Comparison of ENCODE assay signal across 8 mouse cellular contexts in the genomic region with DNA sequence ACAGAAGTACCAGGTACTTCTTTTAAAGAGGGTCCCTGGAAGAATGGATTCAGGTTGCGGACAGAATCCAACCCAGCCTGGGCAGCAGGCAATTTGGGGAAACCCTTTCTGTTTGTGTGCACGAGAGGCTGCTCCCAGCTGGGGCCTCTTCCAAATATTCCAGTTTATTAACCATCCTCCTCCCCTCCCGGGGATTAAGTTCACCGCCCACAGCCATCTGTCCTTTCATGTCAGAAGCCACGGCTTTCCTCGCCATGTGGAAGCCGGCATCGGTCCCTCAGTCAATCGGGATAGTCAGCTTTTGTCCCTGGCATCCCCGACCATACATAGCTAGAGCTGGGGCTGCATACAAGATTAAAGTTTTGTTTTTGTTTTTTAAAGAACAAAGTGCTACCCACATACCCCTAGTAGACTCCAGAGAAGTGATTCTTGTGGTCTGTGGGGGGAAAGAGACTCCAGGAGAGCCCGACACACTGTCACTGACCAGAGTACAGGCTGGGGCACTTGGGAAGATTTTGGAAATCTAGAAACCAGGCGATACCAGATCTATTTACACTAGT.
DNase-seq lines count a peak whose midpoint lies in the region; ATAC-seq lines count a peak whose summit lies in the region.

No protein-coding gene starts in this region.

- peak overlapping the region; percentile 40; the same call in 1 of the 2 replicates for H3K27ac ChIP-seq in kidney, embryonic 16.5 days (ENCODE audit: low read length)
- peak overlapping the region; percentile 55 for H3K27ac ChIP-seq in hindbrain, embryonic 15.5 days (replicated peaks)

- 0 out of 2 replicates have a peak overlapping the region, but pooled peaks have one; percentile 1 for H3K4me2 ChIP-seq in kidney, embryonic 16.5 days (replicated peaks; ENCODE audit: low read depth, low read length)
- no peak overlapping the region for H3K4me2 ChIP-seq in hindbrain, embryonic 15.5 days

- no peaks in the 10 kb centered on the region for H3K9me3 ChIP-seq in kidney, embryonic 16.5 days (ENCODE audit: low read length)
- no peaks in the 10 kb centered on the region for H3K9me3 ChIP-seq in hindbrain, embryonic 15.5 days

- H3K4me3 ChIP-seq in kidney, embryonic 16.5 days (ENCODE audit: low read length), result no peak overlapping the region
- H3K4me3 ChIP-seq in hindbrain, embryonic 15.5 days, result no peak overlapping the region

- DNase-seq in kidney, adult 18-20 months, result no peak
- peak; percentile 77 to 86 for DNase-seq in cerebellum, postnatal 14 days
- peak; percentile 36 for DNase-seq in neural tube, embryonic 10.5 days (ENCODE audit: extremely low spot score, low spot score)
- DNase-seq in ovary, postnatal 36 days (ENCODE audit: low spot score), result no peak
- no peak for DNase-seq in right cerebral cortex, postnatal 14 days
- no peak for DNase-seq in lung, adult 18-20 months

- H3K36me3 ChIP-seq in kidney, embryonic 16.5 days (ENCODE audit: insufficient read depth, low read length), result no peaks in the 10 kb centered on the region
- H3K36me3 ChIP-seq in hindbrain, embryonic 15.5 days, result no peaks in the 10 kb centered on the region

- peak overlapping the region; percentile 12; the same call in 1 of the 2 replicates for H3K9ac ChIP-seq in kidney, embryonic 16.5 days (replicated peaks; ENCODE audit: low read length)
- no peak overlapping the region for H3K9ac ChIP-seq in hindbrain, embryonic 15.5 days

- 37% methylated on average over 12 of the region's 12 CpGs for WGBS in kidney, embryonic 16.5 days
- 22% methylated on average over 12 of the region's 12 CpGs for WGBS in hindbrain, embryonic 15.5 days

- H3K4me1 ChIP-seq in kidney, embryonic 16.5 days (ENCODE audit: insufficient read depth, low read length), result peaks cover 69% of the 10 kb centered on the region
- H3K4me1 ChIP-seq in hindbrain, embryonic 15.5 days (replicated peaks), result peaks cover 85% of the 10 kb centered on the region

- H3K27me3 ChIP-seq in kidney, embryonic 16.5 days (ENCODE audit: insufficient read depth, low read length), result no peaks in the 10 kb centered on the region
- H3K27me3 ChIP-seq in hindbrain, embryonic 15.5 days, result no peaks in the 10 kb centered on the region

- ATAC-seq in kidney, embryonic 16.5 days (ENCODE audit: low FRiP score, low TSS enrichment), result no peak
- no peak for ATAC-seq in hindbrain, embryonic 15.5 days (ENCODE audit: low FRiP score, low read depth)

Comparison
In these comparisons a context has a peak if more than half of its experiments do, and no peak if none do; other contexts are left out.
1. DNase-seq: peak in cerebellum, postnatal 14 days (2 of 2) and neural tube, embryonic 10.5 days (single experiment); none in kidney, adult 18-20 months (single experiment), ovary, postnatal 36 days (single experiment), right cerebral cortex, postnatal 14 days (single experiment) and lung, adult 18-20 months (0 of 2).